Mouse (Mus musculus) heart, adult 9 months (tissue): ENCODE data around the gene Slc39a5.
A peak's percentile ranks its signal among the peaks of the same experiment; 100 is the strongest.

Experiments
- DNase-seq, 2 experiments: peaks; one replicate each; pipeline ENCODE4 v3.0.0; 2022; ENCODE audit warnings: low spot score in 2 of 2

Gene Slc39a5

GRCm38 (mm10) chr10:128410560-128410845, 9.5 kb upstream of the Slc39a5 start:
- DNase-seq, result no peak

GRCm38 (mm10) chr10:128409692-128410559, 8.9 kb upstream of the Slc39a5 start:
- peak; percentile 97 to 98 for DNase-seq

GRCm38 (mm10) chr10:128408591-128409535, 7.8 kb upstream of the Slc39a5 start:
- no peak for DNase-seq

GRCm38 (mm10) chr10:128403931-128404330, 2.9 kb upstream of the Slc39a5 start:
- no peak for DNase-seq

GRCm38 (mm10) chr10:128401638-128402037, 609 bp upstream of the Slc39a5 start:
- DNase-seq, result no peak

- no peak for DNase-seq
Measured at GRCm38 (mm10) chr10:128400338-128400737, 691 bp downstream of the Slc39a5 start.

- DNase-seq, result no peak
Measured at GRCm38 (mm10) chr10:128397466-128397865, 3.6 kb downstream of the Slc39a5 start.

GRCm38 (mm10) chr10:128396716-128397264, 4.2 kb downstream of the Slc39a5 start:
- DNase-seq, result no peak

- no peak for DNase-seq
Measured at GRCm38 (mm10) chr10:128396017-128396673, 4.9 kb downstream of the Slc39a5 start.

GRCm38 (mm10) chr10:128391850-128392249, 9.2 kb downstream of the Slc39a5 start:
- peak; percentile 33 to 51 for DNase-seq

GRCm38 (mm10) chr10:128390366-128390765, 10.7 kb downstream of the Slc39a5 start:
- no peak for DNase-seq

- DNase-seq, result no peak
Measured at GRCm38 (mm10) chr10:128389570-128389969, 11.5 kb downstream of the Slc39a5 start.

- DNase-seq, result no peak
Measured at GRCm38 (mm10) chr10:128388941-128389340, 12.1 kb downstream of the Slc39a5 start.

- DNase-seq, result no peak
Measured at GRCm38 (mm10) chr10:128385902-128386301, 15.1 kb downstream of the Slc39a5 start.

GRCm38 (mm10) chr10:128382482-128382881, 18.5 kb downstream of the Slc39a5 start:
- DNase-seq, result no peak

GRCm38 (mm10) chr10:128380565-128380964, 20.5 kb downstream of the Slc39a5 start:
- no peak for DNase-seq

- DNase-seq, result no peak
Measured at GRCm38 (mm10) chr10:128379260-128379659, 21.8 kb downstream of the Slc39a5 start.

GRCm38 (mm10) chr10:128378462-128378861, 22.6 kb downstream of the Slc39a5 start:
- no peak for DNase-seq

GRCm38 (mm10) chr10:128377940-128378448, 23.0 kb downstream of the Slc39a5 start:
- DNase-seq, result no peak

- no peak for DNase-seq
Measured at GRCm38 (mm10) chr10:128377222-128377939, 23.6 kb downstream of the Slc39a5 start.
